9 mouse cellular contexts compared by ENCODE assay signal in genomic region chrX:73655529-73655928, GRCm38 (mm10). TPM values are rescaled to one million over a fixed set of nuclear protein-coding genes. Genes with fewer than 3 reads are reported as not detected.
DNase-seq lines count a peak whose midpoint lies in the region; ATAC-seq and TF ChIP-seq lines count a peak whose summit lies in the region.
"Had no signal": no experiment of that assay in that cellular context is flagged by ENCODE, and none has a peak within 500 bp of the region (broad histone marks: within the 10 kb centered on the region; RNA-seq: fewer than 3 reads in every experiment).

No protein-coding gene starts in this region.

- H3K27ac ChIP-seq in heart, adult 2 months: no peak overlapping the region

- H3K36me3 ChIP-seq in heart, adult 2 months (ENCODE audit: control insufficient read depth, insufficient read depth, low read length): no peaks in the 10 kb centered on the region

- 59% methylated on average over 3 of the region's 3 CpGs for WGBS in heart, adult 2 months

- H3K4me1 ChIP-seq in heart, adult 2 months (ENCODE audit: control insufficient read depth, insufficient read depth, low read length): no peaks in the 10 kb centered on the region

- H3K4me3 ChIP-seq in heart, adult 2 months: no peak overlapping the region

- H3K79me2 ChIP-seq in heart, adult 2 months (replicated peaks; ENCODE audit: control insufficient read depth, insufficient read depth, low read length): no peaks in the 10 kb centered on the region

- intact Hi-C loops in heart, adult 2 months (cut with DNase I): loop anchor here (2.0 kb wide), 1 partner anchor 113 kb away; no protein-coding TSS in a partner anchor
- intact Hi-C loops in heart, postnatal 36 days (cut with DNase I): loop anchor here (2.0 to 5.0 kb wide), 4 partner anchors 63 to 648 kb away; no protein-coding TSS in a partner anchor

- no peak overlapping the region for H3K9ac ChIP-seq in heart, adult 2 months (ENCODE audit: low read depth, low read length)

- no peak for TF ChIP-seq EP300 in heart, adult 2 months (IDR thresholded peaks at IDR 0.05; ENCODE audit: insufficient read depth, low read depth, low read length)

- no peaks in the 10 kb centered on the region for H3K27me3 ChIP-seq in heart, adult 2 months (ENCODE audit: control insufficient read depth, insufficient read depth, low read length)

- DNase-seq in heart, adult 2 months: no peak
- no peak for DNase-seq in heart, postnatal 36 days
- DNase-seq in urinary bladder, postnatal 14 days (ENCODE audit: low spot score): peak; percentile 37
- DNase-seq in urinary bladder, postnatal 36 days (ENCODE audit: low spot score in 2 of 2): no peak
- peak; percentile 53 for DNase-seq in lung, postnatal 10 days
- no peak for DNase-seq in frontal cortex, postnatal 25 days (ENCODE audit: low spot score in 2 of 2)
- no peak for DNase-seq in adrenal gland, postnatal 25 days
- DNase-seq: heart, adult 18-20 months had no signal

- TF ChIP-seq POLR2A in heart, adult 2 months (IDR thresholded peaks at IDR 0.05; ENCODE audit: insufficient read depth, low read depth, low read length): no peak

- ATAC-seq in cerebellum, adult (ENCODE audit: insufficient number of reproducible peaks, low FRiP score, low TSS enrichment): no peak

- peak; percentile 59 for TF ChIP-seq CTCF in heart, adult 2 months (IDR thresholded peaks at IDR 0.05)

RNA-seq across cellular contexts. Expression of gene Pnck, which starts 4.4 kb away (rescaled TPM):
- 1 to 10 TPM; 6.5 to 8.0 TPM for total RNA-seq in heart, adult 2 months (2021)
- polyA plus RNA-seq in heart, adult 2 months (2012; rRNA removed): 15.8 and 20.4 TPM in 2 replicates
- total RNA-seq in heart, postnatal 36 days (2021): 1 to 10 TPM; 5.1 to 7.1 TPM
- total RNA-seq in adrenal gland, postnatal 25 days (2021): 9.4 TPM in 2 replicates

RNA-seq across cellular contexts. Expression of gene Dusp9, which starts 16.3 kb away (rescaled TPM):
- total RNA-seq in heart, adult 2 months (2021): not detected
- 0.04 TPM in 1 of 2 replicates, not detected in the other for polyA plus RNA-seq in heart, adult 2 months (2012; rRNA removed)
- total RNA-seq in heart, postnatal 36 days (2021): not detected
- 0.33 and 0.88 TPM in 2 replicates for total RNA-seq in adrenal gland, postnatal 25 days (2021)
- total RNA-seq: heart, adult 18-20 months had no signal

RNA-seq across cellular contexts. Expression of gene Slc6a8, which starts 17.4 kb away (rescaled TPM):
- 100 to 1,000 TPM; 155 to 179 TPM for total RNA-seq in heart, adult 2 months (2021)
- polyA plus RNA-seq in heart, adult 2 months (2012; rRNA removed): 155 and 205 TPM in 2 replicates
- total RNA-seq in heart, postnatal 36 days (2021): 100 to 1,000 TPM; 130 to 145 TPM
- 64.2 and 70.4 TPM in 2 replicates for total RNA-seq in adrenal gland, postnatal 25 days (2021)

Comparison
In these comparisons a context has a peak if more than half of its experiments do, and no peak if none do; other contexts are left out.
1. DNase-seq: peak in urinary bladder, postnatal 14 days (single experiment) and lung, postnatal 10 days (single experiment); none in heart, adult 2 months (0 of 2), heart, postnatal 36 days (0 of 2), urinary bladder, postnatal 36 days (0 of 2), frontal cortex, postnatal 25 days (0 of 2) and adrenal gland, postnatal 25 days (single experiment).